Mouse (Mus musculus): ENCODE data around the gene Adh7. TPM values are rescaled to one million over a fixed set of nuclear protein-coding genes. Genes with fewer than 3 reads are reported as not detected.

Adh7 gene
- total RNA-seq, 1 experiment from 2014 or later: not detected

DNA sequence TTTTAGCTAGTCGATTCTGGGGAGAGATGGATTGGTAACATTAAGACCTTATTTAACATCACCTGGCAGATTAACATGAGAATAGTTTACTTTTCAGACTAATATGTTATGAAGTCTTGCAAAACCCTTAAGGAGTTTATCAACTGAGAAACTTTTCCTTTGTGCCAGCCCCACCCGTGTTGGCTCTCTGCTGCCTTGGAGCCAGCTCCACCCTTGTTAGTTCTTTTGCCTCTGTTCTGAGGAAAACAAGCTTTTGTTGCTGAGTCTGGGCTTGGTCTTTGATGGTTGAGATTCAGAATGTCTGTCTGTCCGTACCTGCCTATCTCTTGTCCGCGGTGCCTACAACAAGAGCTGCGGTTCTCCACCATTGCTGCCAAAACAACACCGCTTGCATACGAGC, 1.5 kb upstream of the Adh7 start:
- ATAC-seq (replicated peaks in 1 of 2; ENCODE audit: insufficient read depth in 1 of 2, low FRiP score in 2 of 2, low TSS enrichment in 1 of 2, low read depth in 1 of 2, poor library complexity in 2 of 2, severe bottlenecking in 2 of 2): no peak

DNA sequence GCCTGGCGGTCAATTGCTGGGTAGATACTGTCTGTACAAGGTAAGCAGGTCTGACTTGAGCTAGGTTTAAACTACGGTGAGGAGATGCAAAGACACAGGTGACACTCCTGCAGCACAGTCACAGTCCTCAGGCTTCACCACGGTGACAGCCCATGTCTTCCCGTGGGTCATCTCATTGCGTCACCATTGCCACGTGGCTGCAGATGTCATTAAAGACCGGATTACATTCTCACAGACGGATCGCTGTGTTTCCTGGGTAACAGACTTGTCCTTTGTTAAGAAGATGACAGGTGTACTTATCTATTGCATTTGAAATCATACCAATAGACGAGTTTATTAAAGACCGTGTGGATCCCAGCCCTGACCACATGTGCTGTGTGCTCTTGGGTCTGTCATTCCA, 3.6 kb downstream of the Adh7 start:
- ATAC-seq (replicated peaks in 1 of 2; ENCODE audit: insufficient read depth in 1 of 2, low FRiP score in 2 of 2, low TSS enrichment in 1 of 2, low read depth in 1 of 2, poor library complexity in 2 of 2, severe bottlenecking in 2 of 2): no peak

GRCm38 (mm10) chr3:138222511-138222910, 5.0 kb downstream of the Adh7 start:
- no peak for ATAC-seq (replicated peaks in 1 of 2; ENCODE audit: insufficient read depth in 1 of 2, low FRiP score in 2 of 2, low TSS enrichment in 1 of 2, low read depth in 1 of 2, poor library complexity in 2 of 2, severe bottlenecking in 2 of 2)

- ATAC-seq (replicated peaks in 1 of 2; ENCODE audit: insufficient read depth in 1 of 2, low FRiP score in 2 of 2, low TSS enrichment in 1 of 2, low read depth in 1 of 2, poor library complexity in 2 of 2, severe bottlenecking in 2 of 2): peak; percentile 86 to 88
These were observed 5.4 kb downstream of the Adh7 start for GRCm38 (mm10) chr3:138222952-138223351.

GRCm38 (mm10) chr3:138224363-138224954, 6.9 kb downstream of the Adh7 start:
- ATAC-seq (replicated peaks in 1 of 2; ENCODE audit: insufficient read depth in 1 of 2, low FRiP score in 2 of 2, low TSS enrichment in 1 of 2, low read depth in 1 of 2, poor library complexity in 2 of 2, severe bottlenecking in 2 of 2): no peak

- no peak for ATAC-seq (replicated peaks in 1 of 2; ENCODE audit: insufficient read depth in 1 of 2, low FRiP score in 2 of 2, low TSS enrichment in 1 of 2, low read depth in 1 of 2, poor library complexity in 2 of 2, severe bottlenecking in 2 of 2)
These were observed 7.8 kb downstream of the Adh7 start for GRCm38 (mm10) chr3:138225331-138225730.

GRCm38 (mm10) chr3:138225853-138226252, 8.3 kb downstream of the Adh7 start:
- ATAC-seq (replicated peaks in 1 of 2; ENCODE audit: insufficient read depth in 1 of 2, low FRiP score in 2 of 2, low TSS enrichment in 1 of 2, low read depth in 1 of 2, poor library complexity in 2 of 2, severe bottlenecking in 2 of 2): no peak

DNA sequence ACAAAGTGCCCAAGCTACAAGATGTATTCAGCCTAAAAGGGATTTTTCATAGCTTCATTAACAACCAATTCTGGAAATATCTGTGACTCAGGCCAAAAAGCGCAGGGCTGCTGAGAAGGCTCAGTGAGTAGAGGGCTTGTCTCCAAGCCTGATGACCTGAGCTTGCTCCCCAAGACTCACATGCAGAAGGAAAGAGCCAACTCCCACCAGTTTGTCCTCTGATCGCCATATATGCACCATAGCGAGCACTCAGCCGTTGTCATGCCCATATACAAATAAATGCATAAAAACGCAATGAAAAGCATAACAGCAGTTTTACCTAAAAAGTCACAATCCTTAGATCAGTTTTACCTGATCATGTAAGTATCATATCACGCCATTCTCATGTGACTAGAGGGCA, 8.9 kb downstream of the Adh7 start:
- no peak for ATAC-seq (replicated peaks in 1 of 2; ENCODE audit: insufficient read depth in 1 of 2, low FRiP score in 2 of 2, low TSS enrichment in 1 of 2, low read depth in 1 of 2, poor library complexity in 2 of 2, severe bottlenecking in 2 of 2)

- no peak for ATAC-seq (replicated peaks in 1 of 2; ENCODE audit: insufficient read depth in 1 of 2, low FRiP score in 2 of 2, low TSS enrichment in 1 of 2, low read depth in 1 of 2, poor library complexity in 2 of 2, severe bottlenecking in 2 of 2)
These were observed 9.5 kb downstream of the Adh7 start for GRCm38 (mm10) chr3:138227082-138227481.

- ATAC-seq (replicated peaks in 1 of 2; ENCODE audit: insufficient read depth in 1 of 2, low FRiP score in 2 of 2, low TSS enrichment in 1 of 2, low read depth in 1 of 2, poor library complexity in 2 of 2, severe bottlenecking in 2 of 2): no peak
These were observed 10.2 kb downstream of the Adh7 start for GRCm38 (mm10) chr3:138227782-138228181.

DNA sequence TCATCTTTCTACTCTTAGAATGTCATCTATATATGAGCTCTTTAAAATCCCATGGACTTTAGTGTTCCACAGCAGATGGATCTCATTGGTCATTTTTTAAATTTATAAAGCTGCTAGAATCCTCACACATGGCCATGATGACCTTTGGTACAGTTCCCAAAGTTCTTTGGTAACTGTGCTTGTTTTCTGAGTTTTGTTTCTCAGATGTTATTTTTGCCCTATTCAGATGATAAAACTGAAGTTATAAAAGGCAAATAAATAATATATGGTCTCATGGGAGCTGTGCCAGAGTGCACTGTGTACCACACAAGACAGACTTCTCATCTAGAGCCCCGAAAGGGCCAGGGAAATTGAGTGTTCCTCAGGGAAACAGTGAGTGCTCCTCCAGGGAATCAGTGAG, 11.9 kb downstream of the Adh7 start:
- no peak for ATAC-seq (replicated peaks in 1 of 2; ENCODE audit: insufficient read depth in 1 of 2, low FRiP score in 2 of 2, low TSS enrichment in 1 of 2, low read depth in 1 of 2, poor library complexity in 2 of 2, severe bottlenecking in 2 of 2)

DNA sequence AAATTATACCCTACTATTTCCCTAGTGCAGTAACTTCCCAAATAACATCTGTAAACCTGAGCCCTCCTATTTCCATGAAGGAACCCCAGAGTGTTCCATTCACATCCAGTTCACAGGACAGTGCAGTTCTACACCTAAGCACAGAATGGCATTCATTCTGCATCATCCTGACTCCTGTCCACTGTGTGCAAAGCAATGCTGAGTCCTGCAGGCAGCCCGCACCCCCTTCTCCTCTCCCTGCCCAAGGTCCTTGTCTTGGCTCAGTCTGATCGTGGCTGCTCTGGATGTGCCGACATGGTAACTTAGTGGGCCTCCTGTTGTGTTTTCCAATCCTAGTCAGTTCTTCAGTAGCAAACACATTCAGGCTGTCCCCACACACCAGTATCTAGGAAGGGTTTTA, 12.7 kb downstream of the Adh7 start:
- ATAC-seq (replicated peaks in 1 of 2; ENCODE audit: insufficient read depth in 1 of 2, low FRiP score in 2 of 2, low TSS enrichment in 1 of 2, low read depth in 1 of 2, poor library complexity in 2 of 2, severe bottlenecking in 2 of 2): no peak

DNA sequence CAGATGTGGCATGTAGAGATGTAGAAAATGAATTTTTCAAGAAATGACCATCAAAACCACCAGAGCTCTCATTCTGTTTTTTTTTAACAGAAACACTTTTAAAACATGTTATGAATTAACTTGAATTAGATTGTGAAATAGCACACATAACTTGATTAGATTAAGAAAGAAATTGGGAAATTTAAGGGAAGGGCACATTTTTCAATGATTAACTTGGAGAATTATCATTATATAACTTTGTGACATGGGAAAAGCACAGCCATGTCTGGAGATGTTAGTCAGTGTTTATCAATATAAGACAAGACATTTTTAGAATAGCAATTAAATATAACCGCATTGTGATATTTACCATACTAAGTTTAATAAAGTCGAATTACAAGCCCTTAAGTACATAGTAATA, 14.0 kb downstream of the Adh7 start:
- no peak for ATAC-seq (replicated peaks in 1 of 2; ENCODE audit: insufficient read depth in 1 of 2, low FRiP score in 2 of 2, low TSS enrichment in 1 of 2, low read depth in 1 of 2, poor library complexity in 2 of 2, severe bottlenecking in 2 of 2)

DNA sequence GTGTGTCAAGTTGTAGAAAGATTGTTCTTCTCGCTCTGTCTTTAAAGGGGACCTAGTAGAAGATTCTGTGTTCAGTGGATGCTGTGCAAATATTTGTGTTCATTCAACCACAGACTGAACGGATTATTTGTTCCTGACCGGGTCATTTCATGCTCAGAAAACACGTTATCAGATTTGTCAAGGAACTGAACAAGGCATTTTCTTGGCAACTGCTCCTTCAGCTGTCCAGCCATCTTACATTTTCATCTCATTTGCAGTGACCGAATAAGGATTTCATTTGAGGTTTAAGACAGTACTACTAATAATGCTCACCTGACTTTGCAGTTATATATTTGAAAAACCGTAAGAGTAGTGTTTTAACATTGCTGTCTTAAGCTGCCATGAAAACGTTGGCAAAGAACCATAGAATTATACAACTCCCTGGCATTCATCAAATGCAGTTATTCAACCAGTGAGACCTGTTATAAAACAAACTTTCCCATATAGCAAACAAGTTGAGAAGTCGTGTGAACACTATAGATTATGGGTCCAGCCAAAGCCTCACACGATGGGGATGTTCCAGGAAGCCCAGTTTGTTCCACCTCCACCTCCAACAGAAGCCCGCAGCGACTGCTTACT, 19.1 kb downstream of the Adh7 start:
- ATAC-seq (replicated peaks in 1 of 2; ENCODE audit: insufficient read depth in 1 of 2, low FRiP score in 2 of 2, low TSS enrichment in 1 of 2, low read depth in 1 of 2, poor library complexity in 2 of 2, severe bottlenecking in 2 of 2): no peak

- ATAC-seq (replicated peaks in 1 of 2; ENCODE audit: insufficient read depth in 1 of 2, low FRiP score in 2 of 2, low TSS enrichment in 1 of 2, low read depth in 1 of 2, poor library complexity in 2 of 2, severe bottlenecking in 2 of 2): no peak
These were observed 20.5 kb downstream of the Adh7 start for GRCm38 (mm10) chr3:138238046-138238445.

- ATAC-seq (replicated peaks in 1 of 2; ENCODE audit: insufficient read depth in 1 of 2, low FRiP score in 2 of 2, low TSS enrichment in 1 of 2, low read depth in 1 of 2, poor library complexity in 2 of 2, severe bottlenecking in 2 of 2): no peak
These were observed 21.9 kb downstream of the Adh7 start for GRCm38 (mm10) chr3:138239461-138239860.

DNA sequence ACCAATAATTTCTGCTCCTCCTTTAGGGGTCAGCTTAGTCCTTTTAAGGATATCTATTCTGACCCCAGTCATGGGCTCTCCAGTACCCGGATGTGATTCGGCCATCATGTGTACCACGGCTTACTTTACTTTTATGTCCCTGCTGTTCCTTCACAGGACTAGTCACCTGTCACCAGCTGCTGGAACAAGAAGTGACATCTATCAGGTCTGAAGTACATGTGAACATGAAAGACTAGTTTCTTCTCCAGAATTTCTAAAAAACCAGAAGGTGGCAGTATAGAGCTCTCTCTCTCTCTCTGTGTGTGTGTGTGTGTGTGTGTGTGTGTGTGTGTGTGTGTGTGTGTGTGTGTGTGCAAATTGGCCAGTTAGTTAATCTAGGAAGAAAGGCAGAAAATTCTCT, 22.9 kb downstream of the Adh7 start:
- ATAC-seq (replicated peaks in 1 of 2; ENCODE audit: insufficient read depth in 1 of 2, low FRiP score in 2 of 2, low TSS enrichment in 1 of 2, low read depth in 1 of 2, poor library complexity in 2 of 2, severe bottlenecking in 2 of 2): no peak

DNA sequence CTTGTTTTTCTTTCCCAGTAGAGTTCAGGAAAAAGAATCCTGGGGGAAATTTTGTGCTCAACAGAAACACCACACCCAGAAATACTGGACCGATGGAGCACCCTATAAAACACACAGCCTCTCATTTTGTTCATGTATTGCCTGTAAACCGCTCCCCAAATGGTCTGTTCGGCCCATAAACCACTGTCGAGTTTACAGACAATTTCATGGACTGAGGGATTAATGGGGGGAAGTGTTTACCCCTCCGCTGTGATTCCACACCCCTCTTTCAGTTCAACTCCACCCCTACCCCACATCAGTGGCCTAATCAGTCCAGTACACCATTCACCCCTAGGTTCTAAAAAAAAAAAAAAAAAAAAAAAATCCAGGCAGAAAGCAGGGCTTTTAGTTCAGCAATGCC, 23.4 kb downstream of the Adh7 start:
- ATAC-seq (replicated peaks in 1 of 2; ENCODE audit: insufficient read depth in 1 of 2, low FRiP score in 2 of 2, low TSS enrichment in 1 of 2, low read depth in 1 of 2, poor library complexity in 2 of 2, severe bottlenecking in 2 of 2): no peak

GRCm38 (mm10) chr3:138241371-138241770, 23.8 kb downstream of the Adh7 start:
- no peak for ATAC-seq (replicated peaks in 1 of 2; ENCODE audit: insufficient read depth in 1 of 2, low FRiP score in 2 of 2, low TSS enrichment in 1 of 2, low read depth in 1 of 2, poor library complexity in 2 of 2, severe bottlenecking in 2 of 2)
